Mouse (Mus musculus): ENCODE results near the gene Acot6. TPM values are rescaled to one million over a fixed set of nuclear protein-coding genes. Genes with fewer than 3 reads are reported as not detected.
"Not testable (repeated sequence)": the region's sequence is repeated elsewhere in the genome, so short reads cannot be mapped to it uniquely, and the experiment has no call there.

The Acot6 gene
- 1 to 10 TPM in 1 of 3 experiments, under 1 TPM in 2; 0.38 to 1.0 (median 0.47) TPM for polyA plus RNA-seq (2017; shearing (Covaris generic))

- ATAC-seq = peak; percentile 86
These were observed at the start of gene Acot6 for GRCm38 (mm10) chr12:84100604-84101492. TSS of gene Acot6 (plus strand) at chr12:84100654.

GRCm38 (mm10) chr12:84050744-84051143, 49.7 kb upstream of the Acot6 start:
- ATAC-seq = not testable (repeated sequence)

GRCm38 (mm10) chr12:84051937-84052474, 48.4 kb upstream of the Acot6 start, which contains the start of gene Acot3:
TSS of gene Acot3 (plus strand) at chr12:84052144.
- ATAC-seq = no peak

- no peak for ATAC-seq
These were observed 47.8 kb upstream of the Acot6 start for GRCm38 (mm10) chr12:84052609-84053008.

DNA sequence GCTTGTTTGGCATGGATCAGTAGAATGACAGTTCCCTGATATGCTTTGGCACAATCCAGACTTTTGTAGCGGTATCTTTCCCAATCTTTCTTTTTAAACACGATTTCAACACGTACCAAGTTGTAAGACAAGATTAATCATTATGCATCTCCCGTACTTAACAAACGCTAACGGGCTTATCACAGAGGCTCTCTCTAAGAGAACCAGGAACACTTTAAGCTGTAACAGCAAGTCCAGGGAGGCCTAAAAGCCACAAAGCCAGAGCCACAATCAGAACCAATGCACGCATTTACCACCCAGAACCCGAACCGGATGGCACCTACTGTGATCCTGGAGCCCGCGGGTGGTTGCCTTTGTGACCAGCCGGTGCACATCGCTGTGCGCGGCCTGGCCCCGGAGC, 47.3 kb upstream of the Acot6 start:
- no peak for ATAC-seq

GRCm38 (mm10) chr12:84053679-84054391, 46.6 kb upstream of the Acot6 start:
- ATAC-seq = no peak

GRCm38 (mm10) chr12:84060946-84061345, 39.5 kb upstream of the Acot6 start:
- no peak for ATAC-seq

- no peak for ATAC-seq
These were observed 38.1 kb upstream of the Acot6 start for GRCm38 (mm10) chr12:84062336-84062735.

DNA sequence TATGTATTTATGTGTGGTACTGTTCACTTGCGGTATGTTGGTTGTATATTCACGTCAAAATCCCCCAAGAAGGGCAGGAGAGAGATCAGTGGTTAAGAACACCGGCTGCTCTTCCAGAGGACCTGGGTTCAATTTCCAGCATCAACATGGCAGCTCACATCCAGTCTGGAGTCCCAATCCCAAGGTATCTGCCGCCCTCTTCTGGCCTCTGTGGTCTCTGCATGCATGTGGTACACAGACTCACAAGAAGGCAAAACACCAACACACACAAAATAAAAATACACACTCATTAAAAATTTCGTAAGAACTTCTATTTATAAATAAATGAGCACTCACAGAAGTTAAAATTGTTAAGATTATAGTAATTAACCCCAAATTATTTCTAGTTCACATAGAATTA, 37.2 kb upstream of the Acot6 start:
- ATAC-seq = no peak

DNA sequence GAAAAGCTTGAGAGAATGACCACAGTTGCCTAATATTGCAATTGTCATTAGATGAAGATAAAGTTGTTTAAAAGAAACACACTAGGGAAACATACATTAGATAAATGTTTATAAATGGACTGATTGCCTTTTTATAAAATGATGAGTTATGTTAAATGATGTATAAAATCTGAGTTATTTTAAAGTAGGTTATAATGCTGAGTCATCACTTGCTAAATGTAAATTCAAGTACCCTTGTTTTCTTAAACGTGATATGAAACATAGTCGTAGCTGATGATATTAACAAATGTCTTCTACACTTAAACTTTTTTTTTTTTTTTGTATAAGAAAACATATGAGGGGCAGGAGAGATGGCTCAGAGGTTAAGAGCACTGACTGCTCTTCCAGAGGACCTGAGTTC, 36.6 kb upstream of the Acot6 start:
- ATAC-seq = no peak

- no peak for ATAC-seq
These were observed 35.8 kb upstream of the Acot6 start for GRCm38 (mm10) chr12:84064621-84065020.

DNA sequence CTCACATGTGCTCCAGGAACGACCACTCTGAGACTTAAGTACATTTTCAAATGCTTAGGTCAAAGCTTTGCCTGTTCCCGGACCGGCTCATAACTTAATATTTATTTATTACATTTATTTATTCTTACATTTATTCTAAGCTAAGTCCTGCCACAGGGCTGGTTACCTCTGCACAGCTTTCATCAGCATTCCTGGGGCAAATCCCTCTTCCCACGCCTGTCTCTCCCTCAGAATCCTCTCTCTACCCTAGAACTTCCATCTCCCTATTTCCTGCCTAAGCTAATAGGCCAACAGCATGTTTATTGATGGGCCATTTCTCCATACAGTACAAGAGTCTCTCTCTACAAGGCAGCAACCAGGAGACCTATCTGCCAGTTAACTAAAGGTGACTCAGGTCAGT, 32.7 kb upstream of the Acot6 start:
- ATAC-seq = no peak

DNA sequence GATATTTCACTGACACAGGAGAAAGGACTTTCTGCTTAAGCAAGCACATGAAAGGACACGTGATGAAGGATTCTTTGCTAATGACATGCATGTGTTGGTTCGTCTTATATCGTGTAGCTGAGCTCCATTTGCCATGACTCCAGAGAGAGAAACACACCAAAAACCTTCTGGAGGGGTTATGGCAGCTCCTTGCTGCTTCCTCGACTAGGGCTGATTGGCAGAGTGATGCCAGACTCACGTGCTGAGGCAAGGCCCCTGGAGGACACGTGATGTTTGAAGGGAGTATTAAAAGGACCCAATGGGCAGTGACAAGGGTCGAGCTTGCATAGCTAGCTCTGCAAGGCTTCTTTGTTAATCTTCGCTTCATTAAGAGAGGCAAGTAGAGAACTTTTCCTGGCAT, 32.2 kb upstream of the Acot6 start:
- ATAC-seq = no peak

DNA sequence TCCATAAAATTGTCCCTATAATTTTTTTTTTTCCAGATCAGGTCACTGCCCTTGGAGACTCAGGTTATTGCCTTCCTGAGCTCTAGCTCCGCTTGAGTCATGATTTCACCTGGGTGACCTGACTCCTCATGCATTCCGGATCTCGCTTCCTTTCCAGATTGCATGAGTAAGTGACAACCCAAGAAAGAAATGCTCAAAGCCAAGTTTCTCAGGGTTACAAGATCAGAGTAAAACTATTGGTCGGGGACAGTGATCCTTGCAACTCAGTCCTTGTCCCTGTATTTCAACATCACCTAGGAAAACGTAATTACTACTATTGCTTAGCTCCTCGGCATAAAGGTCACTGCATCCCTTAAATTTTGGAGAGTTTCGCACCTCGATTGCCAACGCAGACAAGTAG, 31.5 kb upstream of the Acot6 start, which contains the start of gene Acot5:
TSS of gene Acot5 (plus strand) at position 340 of the 400 bp plus-strand sequence.
- no peak for ATAC-seq

GRCm38 (mm10) chr12:84069582-84069981, 30.9 kb upstream of the Acot6 start:
- ATAC-seq = not testable (repeated sequence)

GRCm38 (mm10) chr12:84071696-84072095, 28.8 kb upstream of the Acot6 start:
- ATAC-seq = no peak

DNA sequence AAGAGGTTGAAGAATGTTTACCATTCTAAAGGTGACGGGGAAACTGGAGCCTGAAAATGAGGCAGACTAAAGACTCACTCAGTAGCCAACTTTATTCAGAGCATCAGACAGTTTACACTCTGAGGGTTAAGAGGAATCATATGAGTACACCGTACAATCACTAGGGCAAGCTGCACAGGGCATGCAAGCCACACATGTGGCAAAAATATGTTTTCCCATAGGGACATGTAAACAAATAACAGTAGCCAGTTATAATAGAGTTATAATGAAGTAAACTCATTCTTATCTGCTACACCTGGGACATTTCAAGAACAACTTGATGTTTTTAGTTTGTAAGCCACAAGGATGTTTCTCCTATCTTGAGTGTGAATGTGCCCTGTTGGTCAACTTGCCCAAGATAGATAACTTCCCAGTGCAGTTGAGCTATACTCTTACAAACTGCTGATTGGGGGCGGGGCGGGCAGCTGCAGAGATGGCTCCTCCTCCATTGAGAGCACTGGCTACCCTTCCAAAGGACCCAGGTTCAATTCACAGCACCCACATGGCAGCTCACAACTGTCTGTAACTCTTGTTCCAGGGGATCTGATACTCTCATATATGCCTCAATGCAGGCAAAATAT, 23.0 kb upstream of the Acot6 start:
- ATAC-seq = no peak

DNA sequence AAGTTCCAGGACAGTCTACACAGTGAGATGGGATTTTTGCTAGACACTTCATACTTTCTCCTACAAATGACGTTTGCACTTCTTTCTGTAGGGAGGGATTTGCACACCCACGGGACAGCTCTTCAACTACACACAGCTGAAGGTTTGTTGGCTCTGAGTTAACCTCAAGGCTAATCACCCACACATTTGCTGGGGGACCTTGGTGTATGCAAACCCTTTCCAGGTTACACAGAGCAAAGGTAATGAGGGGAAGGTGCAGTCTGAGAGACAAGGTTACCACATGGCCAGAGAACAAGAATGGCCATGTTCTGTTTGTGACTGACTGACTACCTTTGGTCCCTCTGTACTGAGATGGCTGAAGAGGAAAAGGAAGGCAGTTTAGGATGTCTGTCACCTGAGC, 16.6 kb upstream of the Acot6 start:
- no peak for ATAC-seq

DNA sequence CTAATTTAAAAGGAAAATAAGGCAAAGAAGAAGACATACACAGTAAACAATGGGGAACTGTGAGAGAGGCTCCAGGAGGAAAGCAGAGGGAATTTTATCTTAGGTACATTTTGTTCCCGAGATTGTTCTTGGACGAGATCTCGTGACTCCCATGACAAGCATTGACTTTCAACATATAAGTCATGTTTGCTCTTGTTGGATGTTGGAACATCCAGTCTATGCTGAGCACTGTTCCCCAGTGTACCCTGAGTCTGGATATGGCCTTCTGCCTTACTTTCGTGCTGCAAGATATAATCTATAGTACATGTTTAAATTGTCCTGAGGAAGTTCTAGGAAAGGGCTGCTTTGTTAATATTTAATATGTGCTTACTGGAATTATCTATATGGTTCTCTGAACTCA, 15.9 kb upstream of the Acot6 start:
- ATAC-seq = no peak

DNA sequence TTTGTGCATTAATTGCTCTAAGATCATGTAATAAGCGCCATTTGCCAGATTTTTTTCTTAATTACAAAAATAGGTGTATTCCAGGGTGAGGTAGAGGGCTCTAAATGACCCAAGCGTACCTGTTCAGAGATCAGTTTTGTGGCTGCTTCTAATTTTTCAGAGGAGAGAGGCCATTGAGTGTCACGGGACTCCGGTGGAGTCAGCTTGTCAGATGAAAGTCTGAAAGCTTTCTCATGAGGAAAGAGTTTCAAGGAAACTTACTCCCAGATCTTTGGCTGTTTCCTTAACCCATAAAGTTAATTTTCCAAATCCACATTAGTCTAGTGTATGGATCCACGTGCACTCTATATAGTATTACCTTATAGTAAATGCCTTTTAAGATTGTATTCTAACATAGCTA, 5.8 kb upstream of the Acot6 start:
- not testable (repeated sequence) for ATAC-seq

GRCm38 (mm10) chr12:84099605-84100004, 849 bp upstream of the Acot6 start:
- ATAC-seq = no peak

DNA sequence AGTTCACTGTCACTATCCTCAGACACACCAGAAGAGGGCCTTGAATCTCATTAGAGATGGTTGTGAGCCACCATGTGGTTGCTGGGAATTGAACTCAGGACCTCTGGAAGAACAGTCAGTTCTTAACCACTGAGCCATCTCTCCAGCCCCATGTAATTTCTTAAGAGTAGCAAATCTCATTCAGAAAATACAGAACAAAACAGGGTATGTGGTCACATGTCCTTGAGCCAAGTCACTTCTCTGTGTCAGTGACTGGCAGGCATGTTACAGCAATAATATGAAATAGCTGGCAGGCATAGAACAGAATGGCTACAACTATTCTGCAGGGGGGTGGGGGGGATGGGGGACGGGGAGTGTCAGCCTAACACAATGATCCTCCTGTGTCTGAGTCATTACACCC, 383 bp upstream of the Acot6 start:
- no peak for ATAC-seq

DNA sequence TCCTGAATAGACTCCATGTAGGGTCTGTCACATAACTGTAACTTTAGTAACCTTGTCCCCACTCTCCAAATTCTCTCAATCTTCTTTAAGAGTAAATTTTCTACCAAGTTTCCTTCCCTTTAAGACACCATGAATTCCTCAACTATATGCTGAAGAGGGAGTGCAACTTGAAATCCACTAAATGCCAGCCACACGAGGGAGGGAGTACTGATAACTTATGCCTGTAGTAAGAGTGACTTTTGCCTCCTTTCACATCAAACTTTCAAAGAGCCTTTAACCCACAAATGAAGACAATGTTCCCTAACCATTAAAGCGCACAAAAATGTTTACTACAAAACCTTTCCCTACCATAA, 1.0 kb downstream of the Acot6 start:
- no peak for ATAC-seq

All from inflammation-experienced regulatory T-cells, adult 6 months (primary cell).